Mouse (Mus musculus) liver, embryonic 16.5 days (tissue): ENCODE data around the gene Rab44. TPM values are rescaled to one million over a fixed set of nuclear protein-coding genes. Genes with fewer than 3 reads are reported as not detected.
"Not testable (repeated sequence)": the region's sequence is repeated elsewhere in the genome, so short reads cannot be mapped to it uniquely, and the experiment has no call there.

ENCODE experiments used
- ATAC-seq: fragments of 200-750 bp; cut with Nextera tagmentation; 2 replicates; pipeline ENCODE4 v1.8.0; 2017; ENCODE audit warnings: low read depth, mild to moderate bottlenecking, moderate number of reproducible peaks, moderate library complexity
- H3K27ac ChIP-seq: fragments of 300-500 bp; sonication (generic); 2 replicates; pipeline ENCODE4 v1.5.1; 2014; ENCODE audit warnings: mild to moderate bottlenecking, low read length
- H3K27me3 ChIP-seq: fragments of 300-500 bp; sonication (generic); 2 replicates; pipeline ENCODE4 v1.6.1; 2014; ENCODE audit warnings: low read depth, low read length, mixed read lengths; ENCODE audit not compliant: control insufficient read depth, insufficient read depth
- H3K36me3 ChIP-seq: fragments of 300-500 bp; sonication (generic); 2 replicates; pipeline ENCODE4 v1.6.1; 2014; ENCODE audit warnings: mild to moderate bottlenecking; ENCODE audit not compliant: control insufficient read depth, insufficient read depth
- H3K4me1 ChIP-seq: fragments of 300-500 bp; sonication (generic); 2 replicates; pipeline ENCODE4 v1.6.1; 2014; ENCODE audit warnings: low read depth, low read length, mixed read lengths; ENCODE audit not compliant: control insufficient read depth
- H3K4me2 ChIP-seq: fragments of 300-500 bp; sonication (generic); 2 replicates; pipeline ENCODE4 v1.6.1; 2014; ENCODE audit warnings: low read depth, low read length, mixed read lengths
- H3K4me3 ChIP-seq: fragments of 300-500 bp; sonication (generic); 2 replicates; pipeline ENCODE4 v1.5.1; 2014; ENCODE audit warnings: low read depth, mild to moderate bottlenecking, low read length
- H3K9ac ChIP-seq: fragments of 300-500 bp; sonication (generic); 2 replicates; pipeline ENCODE4 v1.6.1; 2014; ENCODE audit warnings: low read depth, low read length
- H3K9me3 ChIP-seq: fragments of 300-500 bp; sonication (generic); replicated peaks from 2 replicates; pipeline ENCODE4 v1.6.1; 2016; ENCODE audit warnings: low read length; ENCODE audit not compliant: control insufficient read depth
- WGBS: fragments of 180-500 bp; shearing (Covaris S2); extraction: QIAGEN DNeasy Blood & Tissue Kit; methylation state at CpG from one replicate; pipeline ENCODE4 v1.1.7; 2014; ENCODE audit not compliant: insufficient replicate concordance; 5-methylcytosine and 5-hydroxymethylcytosine counted together
- polyA plus RNA-seq: library from polyadenylated mRNA; unstranded; fragments of >200 nt; fragmentation: Nextera tagmentation; extraction: Ambion mirVana; gene quantifications from 2 replicates; pipeline ENCODE4 v1.2.1, GENCODE M21; 2015

The Rab44 gene
- polyA plus RNA-seq, 1 experiment from 2014 or later: 10.9 TPM

DNA sequence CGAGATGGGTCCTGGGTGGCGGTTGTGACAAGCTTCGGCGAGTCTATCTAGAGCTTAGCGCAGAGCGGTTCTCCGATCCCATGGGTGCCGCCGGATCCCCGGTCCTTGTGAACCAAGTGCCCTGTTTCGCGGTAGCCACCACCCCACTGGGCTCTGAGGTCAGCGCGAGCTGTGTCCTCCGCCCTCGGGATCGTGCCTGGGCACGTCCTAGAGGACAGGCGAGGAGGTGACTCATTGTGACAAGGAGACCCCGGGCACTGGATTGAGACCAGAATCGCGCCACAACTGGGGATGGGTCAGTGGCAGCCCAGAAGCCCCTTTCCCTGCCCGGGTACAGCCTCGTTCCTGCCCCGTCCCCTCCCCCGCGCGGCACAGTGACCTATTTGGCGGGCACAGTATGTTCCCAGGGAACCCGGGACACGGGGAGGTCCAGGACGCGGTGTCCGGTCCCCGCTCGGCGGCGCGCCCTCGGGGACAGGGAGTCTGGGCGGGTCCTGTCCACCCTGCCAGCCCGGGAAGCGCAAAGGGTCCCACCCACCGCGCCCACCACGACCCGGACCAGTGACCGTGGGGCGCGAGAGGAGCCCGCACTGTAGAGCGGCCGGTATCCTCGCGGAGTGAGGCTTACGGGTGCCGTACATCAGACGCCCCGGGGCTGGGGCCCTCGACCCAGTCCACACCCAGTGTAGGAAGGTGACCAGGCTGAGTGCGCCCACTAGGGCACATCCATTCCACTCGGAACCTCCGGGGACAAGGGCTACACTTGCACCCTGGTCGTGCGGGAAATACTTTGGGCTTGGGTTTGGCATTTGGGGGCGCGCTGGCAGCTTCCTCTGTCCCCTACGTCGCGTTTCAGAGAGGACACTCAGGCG is 19.4 kb upstream of the Rab44 start:
- Histone ChIP-seq H3K9ac (peak overlapping the region; percentile 49), H3K4me2 (peak overlapping the region; percentile 81), H3K4me3 (peak overlapping the region; percentile 63), H3K36me3 (no peaks in the 10 kb centered on the region), H3K27ac (no peak overlapping the region), H3K27me3 (peaks cover 38% of the 10 kb centered on the region), H3K9me3 (no peaks in the 10 kb centered on the region), H3K4me1 (peaks cover 16% of the 10 kb centered on the region)
- under 1% methylated on average over 69 of the region's 71 CpGs for whole genome bisulfite sequencing
- peak; percentile 15 for ATAC-seq

DNA sequence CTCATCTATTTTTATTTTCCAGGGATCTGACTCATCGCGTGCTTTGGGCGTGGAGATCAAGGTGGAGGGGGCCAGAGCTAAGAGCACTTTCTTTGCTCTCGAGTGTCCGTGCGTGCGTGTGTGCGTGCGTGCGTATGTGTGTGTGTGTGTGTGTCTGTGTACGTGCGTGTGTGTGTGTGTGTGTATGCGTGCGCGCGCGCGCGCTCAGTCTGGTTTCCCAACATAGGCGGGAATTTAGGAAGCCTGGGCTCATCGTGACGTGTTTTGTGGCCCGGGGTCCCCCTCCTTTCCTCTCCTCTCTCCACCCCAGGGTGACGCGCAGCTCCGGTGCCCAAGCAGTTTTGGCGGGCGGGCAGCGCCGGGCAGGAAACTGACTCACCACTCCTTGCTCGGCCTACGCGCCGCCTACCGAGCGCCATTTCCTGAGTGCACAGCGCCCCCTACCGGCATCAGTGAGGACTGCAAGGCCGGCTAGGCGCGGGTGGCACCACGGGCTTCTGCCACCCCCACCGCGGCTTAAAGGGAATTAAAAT is 18.7 kb upstream of the Rab44 start:
- H3K36me3 ChIP-seq: no peaks in the 10 kb centered on the region
- peak overlapping the region; percentile 81 for H3K4me2 ChIP-seq
- ATAC-seq: peak; percentile 71
- no peaks in the 10 kb centered on the region for H3K9me3 ChIP-seq
- peak overlapping the region; percentile 49 for H3K9ac ChIP-seq
- under 1% methylated on average over 44 of the region's 44 CpGs for WGBS
- H3K4me3 ChIP-seq: peak overlapping the region; percentile 63
- peaks cover 38% of the 10 kb centered on the region for H3K27me3 ChIP-seq
- peaks cover 16% of the 10 kb centered on the region for H3K4me1 ChIP-seq
- H3K27ac ChIP-seq: no peak overlapping the region

DNA sequence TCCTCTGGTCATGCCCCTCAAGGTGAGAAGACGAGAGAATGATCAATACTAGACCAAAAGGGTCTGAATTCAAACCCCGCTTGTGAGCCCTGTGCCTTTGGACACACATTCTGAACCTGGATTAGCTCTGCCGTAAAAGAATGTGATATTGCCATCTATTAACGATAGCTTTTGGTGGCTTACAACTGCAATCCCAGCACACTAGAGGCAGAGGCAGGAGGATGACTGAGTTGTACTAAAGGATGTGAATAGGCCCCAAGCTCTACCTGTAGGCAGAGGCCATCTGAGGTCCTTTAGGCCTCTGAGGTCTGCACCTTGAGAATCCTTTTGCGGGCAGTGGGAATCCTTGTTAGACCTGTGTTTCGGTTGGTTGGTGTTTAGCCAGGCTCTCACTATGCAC is 17.7 kb upstream of the Rab44 start:
- WGBS: 76% methylated on average over 6 of the region's 6 CpGs
- no peak overlapping the region for H3K4me3 ChIP-seq

DNA sequence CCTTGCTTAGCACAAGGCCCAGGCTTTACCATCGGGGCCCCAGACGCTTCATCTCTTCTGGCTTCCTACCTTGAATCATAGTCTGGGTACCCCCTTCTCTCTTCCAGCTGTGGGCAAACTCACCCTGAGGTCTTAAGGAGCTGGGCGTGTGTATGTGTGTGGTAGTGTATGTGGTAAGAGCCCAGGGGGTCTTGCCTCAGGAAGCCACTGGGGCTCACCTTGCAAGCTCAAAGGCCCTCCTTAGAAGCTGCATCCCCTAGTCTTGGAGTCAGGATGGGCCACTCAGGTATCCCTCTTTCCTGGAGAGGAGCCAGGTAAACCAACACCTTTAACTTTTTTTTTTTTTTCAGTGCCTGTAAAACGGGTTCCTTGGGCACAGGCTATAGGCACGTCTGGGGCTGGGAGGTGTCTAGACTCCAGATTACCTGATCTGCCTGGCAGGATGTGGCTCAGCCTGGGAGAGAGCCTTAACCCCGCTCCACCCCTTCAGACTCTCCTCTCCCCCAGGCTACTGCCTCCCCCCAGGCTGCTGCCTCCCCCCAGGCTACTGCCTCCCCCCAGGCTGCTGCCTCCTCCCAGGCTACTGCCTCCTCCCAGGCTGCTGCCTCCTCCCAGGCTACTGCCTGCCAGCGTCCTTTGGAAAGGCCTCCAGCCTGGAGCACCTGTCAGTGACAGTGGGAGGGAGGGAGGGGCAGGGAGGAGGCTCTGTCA is 16.9 kb upstream of the Rab44 start:
- Histone ChIP-seq H3K4me1 (peaks cover 16% of the 10 kb centered on the region), H3K36me3 (no peaks in the 10 kb centered on the region), H3K27ac (no peak overlapping the region), H3K9ac (no peak overlapping the region), H3K4me2 (no peak overlapping the region), H3K4me3 (no peak overlapping the region), H3K9me3 (no peaks in the 10 kb centered on the region), H3K27me3 (peaks cover 38% of the 10 kb centered on the region)
- ATAC-seq: no peak
- 52% methylated on average over 7 of the region's 7 CpGs for WGBS

More for the DNA sequence above, 17.7 kb upstream of the Rab44 start:
- Histone ChIP-seq H3K9ac (no peak overlapping the region), H3K4me1 (peaks cover 16% of the 10 kb centered on the region), H3K36me3 (no peaks in the 10 kb centered on the region), H3K9me3 (no peaks in the 10 kb centered on the region), H3K27me3 (peaks cover 38% of the 10 kb centered on the region), H3K4me2 (no peak overlapping the region), H3K27ac (no peak overlapping the region)
- no peak for ATAC-seq

DNA sequence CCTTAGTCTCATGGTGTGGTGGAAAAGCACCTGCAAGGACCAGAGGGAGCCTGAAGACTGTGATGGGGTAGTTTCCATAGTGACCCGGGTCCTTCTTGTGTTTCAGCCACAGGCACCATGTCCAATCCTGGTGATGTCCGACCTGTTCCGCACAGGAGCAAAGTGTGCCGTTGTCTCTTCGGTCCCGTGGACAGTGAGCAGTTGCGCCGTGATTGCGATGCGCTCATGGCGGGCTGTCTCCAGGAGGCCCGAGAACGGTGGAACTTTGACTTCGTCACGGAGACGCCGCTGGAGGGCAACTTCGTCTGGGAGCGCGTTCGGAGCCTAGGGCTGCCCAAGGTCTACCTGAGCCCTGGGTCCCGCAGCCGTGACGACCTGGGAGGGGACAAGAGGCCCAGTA is 15.7 kb upstream of the Rab44 start:
- no peak overlapping the region for H3K9ac ChIP-seq
- WGBS: 85% methylated on average over 24 of the region's 24 CpGs
- H3K4me2 ChIP-seq: no peak overlapping the region
- H3K27me3 ChIP-seq: peaks cover 27% of the 10 kb centered on the region
- H3K4me3 ChIP-seq: no peak overlapping the region
- no peak overlapping the region for H3K27ac ChIP-seq
- ATAC-seq: no peak
- no peaks in the 10 kb centered on the region for H3K9me3 ChIP-seq
- no peaks in the 10 kb centered on the region for H3K36me3 ChIP-seq
- peaks cover 14% of the 10 kb centered on the region for H3K4me1 ChIP-seq

DNA sequence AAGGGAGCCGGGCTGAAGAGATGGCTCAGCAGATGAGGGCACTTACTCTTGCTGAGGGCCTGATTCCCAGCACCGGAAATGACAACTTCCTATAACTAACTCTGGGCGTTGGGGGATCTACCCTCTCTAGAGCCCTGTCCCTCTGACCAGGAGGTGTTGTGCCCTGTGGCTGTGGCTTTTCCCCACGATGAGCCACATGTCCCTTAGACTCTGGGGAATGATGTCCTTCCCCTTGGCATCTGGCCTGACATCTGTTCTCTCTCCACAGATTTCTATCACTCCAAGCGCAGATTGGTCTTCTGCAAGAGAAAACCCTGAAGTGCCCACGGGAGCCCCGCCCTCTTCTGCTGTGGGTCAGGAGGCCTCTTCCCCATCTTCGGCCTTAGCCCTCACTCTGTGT is 14.9 kb upstream of the Rab44 start:
- H3K9ac ChIP-seq: no peak overlapping the region
- H3K4me2 ChIP-seq: no peak overlapping the region
- H3K36me3 ChIP-seq: no peaks in the 10 kb centered on the region
- H3K9me3 ChIP-seq: no peaks in the 10 kb centered on the region
- no peak overlapping the region for H3K27ac ChIP-seq
- H3K4me3 ChIP-seq: no peak overlapping the region
- 35% methylated on average over 8 of the region's 8 CpGs for WGBS
- H3K4me1 ChIP-seq: peaks cover 8% of the 10 kb centered on the region
- peaks cover 19% of the 10 kb centered on the region for H3K27me3 ChIP-seq
- ATAC-seq: no peak

DNA sequence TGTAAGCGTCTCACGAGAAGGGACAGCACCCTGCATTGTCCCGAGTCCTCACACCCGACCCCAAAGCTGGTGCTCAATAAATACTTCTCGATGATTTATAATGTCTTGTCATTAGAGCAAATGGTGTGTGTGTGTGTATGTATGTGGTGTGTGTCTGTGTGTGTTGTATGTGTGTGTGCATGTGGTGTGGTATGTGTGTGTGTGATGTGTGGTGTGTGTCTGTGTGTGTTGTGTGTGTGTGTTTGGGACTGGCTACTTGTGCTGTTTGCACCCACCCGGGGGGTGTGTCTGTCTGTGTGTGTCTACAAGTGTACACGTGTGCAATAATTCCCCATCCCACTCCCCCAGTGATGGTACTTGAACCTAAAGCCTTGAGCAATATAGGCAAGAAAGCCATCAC is 13.3 kb upstream of the Rab44 start:
- Histone ChIP-seq H3K4me2 (no peak overlapping the region), H3K9me3 (no peaks in the 10 kb centered on the region), H3K9ac (no peak overlapping the region), H3K4me3 (no peak overlapping the region), H3K36me3 (no peaks in the 10 kb centered on the region), H3K27me3 (peaks cover 4% of the 10 kb centered on the region), H3K4me1 (no peaks in the 10 kb centered on the region; the same call in 1 of the 2 replicates), H3K27ac (no peak overlapping the region)
- no peak for ATAC-seq
- WGBS: 72% methylated on average over 7 of the region's 7 CpGs

DNA sequence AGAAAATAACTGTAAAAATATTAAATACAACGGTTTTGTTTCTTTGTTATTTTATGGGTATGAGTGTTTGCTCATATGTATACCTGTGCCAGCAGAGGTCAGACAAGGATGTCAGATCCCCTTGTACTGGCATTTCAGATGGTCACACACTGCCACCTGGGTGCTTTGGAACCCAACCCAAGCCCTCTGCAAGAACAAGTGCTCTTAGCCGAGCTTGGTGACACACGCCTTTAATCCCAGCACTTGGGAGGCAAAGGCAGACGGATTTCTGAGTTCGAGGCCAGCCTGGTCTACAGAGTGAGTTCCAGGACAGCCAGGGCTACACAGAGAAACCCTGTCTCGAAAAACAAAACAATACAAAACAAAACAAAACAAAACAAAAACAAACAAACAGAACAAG is 3.6 kb upstream of the Rab44 start:
- 58% methylated on average over 6 of the region's 6 CpGs for WGBS

DNA sequence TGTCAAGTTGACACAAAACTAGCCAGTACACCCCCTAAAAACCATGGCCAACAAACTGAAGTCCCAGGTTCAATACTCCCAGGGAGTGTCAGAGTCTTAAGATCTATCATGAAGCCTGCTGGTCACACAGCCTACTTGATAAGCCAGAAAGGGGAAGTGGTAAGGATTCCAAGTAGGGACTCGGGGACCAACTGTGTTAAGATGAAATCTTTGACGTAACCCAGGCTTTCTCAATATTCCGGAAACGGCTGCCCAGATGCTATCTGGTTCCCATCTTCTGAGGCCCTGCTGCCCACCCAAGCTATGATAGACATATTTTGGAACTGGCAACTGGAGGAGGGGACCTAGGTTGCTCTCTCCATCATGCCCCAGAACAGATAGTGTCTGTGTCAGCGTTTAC is 2.6 kb upstream of the Rab44 start:
- no peak overlapping the region for H3K9ac ChIP-seq
- H3K27me3 ChIP-seq: no peaks in the 10 kb centered on the region
- ATAC-seq: no peak
- no peak overlapping the region for H3K4me2 ChIP-seq
- 12% methylated on average over 5 of the region's 5 CpGs for WGBS
- no peaks in the 10 kb centered on the region for H3K4me1 ChIP-seq
- no peak overlapping the region for H3K4me3 ChIP-seq
- H3K36me3 ChIP-seq: no peaks in the 10 kb centered on the region
- H3K9me3 ChIP-seq: no peaks in the 10 kb centered on the region
- H3K27ac ChIP-seq: no peak overlapping the region

More for the DNA sequence above, 3.6 kb upstream of the Rab44 start:
- H3K9me3 ChIP-seq, H3K27me3 ChIP-seq, H3K27ac ChIP-seq, ATAC-seq, H3K4me3 ChIP-seq, H3K4me2 ChIP-seq, H3K36me3 ChIP-seq, H3K4me1 ChIP-seq, H3K9ac ChIP-seq: not testable (repeated sequence)
